Mouse (Mus musculus): ENCODE data around the gene Dnm3. TPM values are rescaled to one million over a fixed set of nuclear protein-coding genes. Genes with fewer than 3 reads are reported as not detected.

Gene Dnm3
- polyA plus RNA-seq, 1 experiment, result 3.0 TPM

- no peaks in the 10 kb centered on the region for H3K27me3 ChIP-seq (ENCODE audit: control insufficient read depth, insufficient read depth, insufficient read length)
- no peaks in the 10 kb centered on the region for H3K36me3 ChIP-seq (ENCODE audit: control insufficient read depth, insufficient read depth)
- H3K4me2 ChIP-seq (ENCODE audit: low read depth), result no peak overlapping the region
- H3ac ChIP-seq (ENCODE audit: control insufficient read depth, insufficient read length), result no peak overlapping the region
- no peaks in the 10 kb centered on the region for H3K79me2 ChIP-seq (ENCODE audit: control insufficient read depth, insufficient read depth)
- TF ChIP-seq SRF (IDR thresholded peaks at IDR 0.05; ENCODE audit: control insufficient read depth, insufficient read length, low read depth), result no peak
- TF ChIP-seq POLR2AphosphoS2 (IDR thresholded peaks at IDR 0.05; ENCODE audit: insufficient read length, low read depth), result no peak
- TF ChIP-seq CEBPB (IDR thresholded peaks at IDR 0.05; ENCODE audit: insufficient read depth, poor library complexity, severe bottlenecking), result no peak
- no peak for TF ChIP-seq REST (IDR thresholded peaks at IDR 0.05; ENCODE audit: insufficient read depth, insufficient read length)
- TF ChIP-seq E2F4 (IDR thresholded peaks at IDR 0.05; ENCODE audit: insufficient read depth), result no peak
- TF ChIP-seq POLR2A (IDR thresholded peaks at IDR 0.05; ENCODE audit: insufficient read length, low read depth), result no peak
- no peak for TF ChIP-seq MYOG (IDR thresholded peaks at IDR 0.05; ENCODE audit: control insufficient read depth in 1 of 3, insufficient read depth in 1 of 3, insufficient read length in 2 of 3, low read depth in 2 of 3)
- TF ChIP-seq TCF12 (IDR thresholded peaks at IDR 0.05; ENCODE audit: insufficient read depth, poor library complexity, severe bottlenecking), result no peak
- TF ChIP-seq MYOD1 (IDR thresholded peaks at IDR 0.05; ENCODE audit: control insufficient read depth in 1 of 3, insufficient read length in 2 of 3, low read depth in 2 of 3), result no peak
- no peak for TF ChIP-seq TCF3 (IDR thresholded peaks at IDR 0.05; ENCODE audit: insufficient read length, low read depth)
- no peak for TF ChIP-seq MAX (IDR thresholded peaks at IDR 0.05; ENCODE audit: low read depth)
- TF ChIP-seq USF1 (IDR thresholded peaks at IDR 0.05; ENCODE audit: low read depth), result no peak
- no peak overlapping the region for H3K4me3 ChIP-seq
These were observed 154.7 kb downstream of the Dnm3 start for GRCm38 (mm10) chr1:162323142-162323541.

- no peak overlapping the region for H3K4me3 ChIP-seq
- TF ChIP-seq MYOD1 (IDR thresholded peaks at IDR 0.05; ENCODE audit: control insufficient read depth in 1 of 3, insufficient read length in 2 of 3, low read depth in 2 of 3) (peak in 2 of 3 experiments; percentile 58 to 84), USF1 (IDR thresholded peaks at IDR 0.05; ENCODE audit: low read depth) (no peak), MYOG (IDR thresholded peaks at IDR 0.05; ENCODE audit: control insufficient read depth in 1 of 3, insufficient read depth in 1 of 3, insufficient read length in 2 of 3, low read depth in 2 of 3) (peak in 1 of 3 experiments; percentile 19)
- H3K27me3 ChIP-seq (ENCODE audit: control insufficient read depth, insufficient read depth, insufficient read length), result no peaks in the 10 kb centered on the region
- no peak overlapping the region for H3ac ChIP-seq (ENCODE audit: control insufficient read depth, insufficient read length)
- peak overlapping the region; percentile 49 for H3K4me2 ChIP-seq (ENCODE audit: low read depth)
- H3K79me2 ChIP-seq (ENCODE audit: control insufficient read depth, insufficient read depth), result no peaks in the 10 kb centered on the region
- no peaks in the 10 kb centered on the region for H3K36me3 ChIP-seq (ENCODE audit: control insufficient read depth, insufficient read depth)
These were observed 164.2 kb downstream of the Dnm3 start for GRCm38 (mm10) chr1:162313451-162314276.

- H3K79me2 ChIP-seq (ENCODE audit: control insufficient read depth, insufficient read depth), result no peaks in the 10 kb centered on the region
- H3ac ChIP-seq (ENCODE audit: control insufficient read depth, insufficient read length), result no peak overlapping the region
- no peak overlapping the region for H3K4me2 ChIP-seq (ENCODE audit: low read depth)
- TF ChIP-seq CEBPB (IDR thresholded peaks at IDR 0.05; ENCODE audit: insufficient read depth, poor library complexity, severe bottlenecking) (no peak), TCF12 (IDR thresholded peaks at IDR 0.05; ENCODE audit: insufficient read depth, poor library complexity, severe bottlenecking) (no peak), POLR2AphosphoS2 (IDR thresholded peaks at IDR 0.05; ENCODE audit: insufficient read length, low read depth) (no peak), SRF (IDR thresholded peaks at IDR 0.05; ENCODE audit: control insufficient read depth, insufficient read length, low read depth) (no peak), POLR2A (IDR thresholded peaks at IDR 0.05; ENCODE audit: insufficient read length, low read depth) (no peak), MAX (IDR thresholded peaks at IDR 0.05; ENCODE audit: low read depth) (no peak)
- no peak overlapping the region for H3K4me3 ChIP-seq
- H3K27me3 ChIP-seq (ENCODE audit: control insufficient read depth, insufficient read depth, insufficient read length), result no peaks in the 10 kb centered on the region
- no peaks in the 10 kb centered on the region for H3K36me3 ChIP-seq (ENCODE audit: control insufficient read depth, insufficient read depth)
These were observed 165.2 kb downstream of the Dnm3 start for GRCm38 (mm10) chr1:162312621-162313020.

GRCm38 (mm10) chr1:162312152-162312551 is 165.7 kb downstream of the Dnm3 start:
- Histone ChIP-seq H3ac (ENCODE audit: control insufficient read depth, insufficient read length) (no peak overlapping the region), H3K4me3 (no peak overlapping the region), H3K27me3 (ENCODE audit: control insufficient read depth, insufficient read depth, insufficient read length) (no peaks in the 10 kb centered on the region), H3K4me2 (ENCODE audit: low read depth) (no peak overlapping the region), H3K79me2 (ENCODE audit: control insufficient read depth, insufficient read depth) (no peaks in the 10 kb centered on the region), H3K36me3 (ENCODE audit: control insufficient read depth, insufficient read depth) (no peaks in the 10 kb centered on the region)
- TF ChIP-seq SRF (IDR thresholded peaks at IDR 0.05; ENCODE audit: control insufficient read depth, insufficient read length, low read depth), result no peak
- no peak for TF ChIP-seq MYOG (IDR thresholded peaks at IDR 0.05; ENCODE audit: control insufficient read depth in 1 of 3, insufficient read depth in 1 of 3, insufficient read length in 2 of 3, low read depth in 2 of 3)
- no peak for TF ChIP-seq REST (IDR thresholded peaks at IDR 0.05; ENCODE audit: insufficient read depth, insufficient read length)
- no peak for TF ChIP-seq MAX (IDR thresholded peaks at IDR 0.05; ENCODE audit: low read depth)
- TF ChIP-seq CEBPB (IDR thresholded peaks at IDR 0.05; ENCODE audit: insufficient read depth, poor library complexity, severe bottlenecking), result no peak
- no peak for TF ChIP-seq POLR2AphosphoS2 (IDR thresholded peaks at IDR 0.05; ENCODE audit: insufficient read length, low read depth)
- no peak for TF ChIP-seq TCF12 (IDR thresholded peaks at IDR 0.05; ENCODE audit: insufficient read depth, poor library complexity, severe bottlenecking)
- no peak for TF ChIP-seq POLR2A (IDR thresholded peaks at IDR 0.05; ENCODE audit: insufficient read length, low read depth)

- no peak for TF ChIP-seq MYOG (IDR thresholded peaks at IDR 0.05; ENCODE audit: control insufficient read depth in 1 of 3, insufficient read depth in 1 of 3, insufficient read length in 2 of 3, low read depth in 2 of 3)
- TF ChIP-seq USF1 (IDR thresholded peaks at IDR 0.05; ENCODE audit: low read depth), result no peak
- TF ChIP-seq SRF (IDR thresholded peaks at IDR 0.05; ENCODE audit: control insufficient read depth, insufficient read length, low read depth), result no peak
- TF ChIP-seq POLR2AphosphoS2 (IDR thresholded peaks at IDR 0.05; ENCODE audit: insufficient read length, low read depth), result no peak
- TF ChIP-seq POLR2A (IDR thresholded peaks at IDR 0.05; ENCODE audit: insufficient read length, low read depth), result no peak
- TF ChIP-seq E2F4 (IDR thresholded peaks at IDR 0.05; ENCODE audit: insufficient read depth), result no peak
- no peak for TF ChIP-seq CEBPB (IDR thresholded peaks at IDR 0.05; ENCODE audit: insufficient read depth, poor library complexity, severe bottlenecking)
- TF ChIP-seq MYOD1 (IDR thresholded peaks at IDR 0.05; ENCODE audit: control insufficient read depth in 1 of 3, insufficient read length in 2 of 3, low read depth in 2 of 3), result no peak
- no peak for TF ChIP-seq MAX (IDR thresholded peaks at IDR 0.05; ENCODE audit: low read depth)
- TF ChIP-seq TCF3 (IDR thresholded peaks at IDR 0.05; ENCODE audit: insufficient read length, low read depth), result no peak
- no peak for TF ChIP-seq REST (IDR thresholded peaks at IDR 0.05; ENCODE audit: insufficient read depth, insufficient read length)
- TF ChIP-seq TCF12 (IDR thresholded peaks at IDR 0.05; ENCODE audit: insufficient read depth, poor library complexity, severe bottlenecking), result no peak
- no peak overlapping the region for H3K4me2 ChIP-seq (ENCODE audit: low read depth)
- no peaks in the 10 kb centered on the region for H3K79me2 ChIP-seq (ENCODE audit: control insufficient read depth, insufficient read depth)
These were observed 172.6 kb downstream of the Dnm3 start for GRCm38 (mm10) chr1:162305247-162305646.

More at GRCm38 (mm10) chr1:162305247-162305646, 172.6 kb downstream of the Dnm3 start:
- H3K36me3 ChIP-seq (ENCODE audit: control insufficient read depth, insufficient read depth), result no peaks in the 10 kb centered on the region
- H3ac ChIP-seq (ENCODE audit: control insufficient read depth, insufficient read length), result no peak overlapping the region
- no peak overlapping the region for H3K4me3 ChIP-seq
- H3K27me3 ChIP-seq (ENCODE audit: control insufficient read depth, insufficient read depth, insufficient read length), result no peaks in the 10 kb centered on the region
